Mouse (Mus musculus) heart, postnatal 0 days (tissue): ENCODE results near the gene Plekha4. TPM values are rescaled to one million over a fixed set of nuclear protein-coding genes. Genes with fewer than 3 reads are reported as not detected.

Experiments used
- ATAC-seq: fragments of 200-750 bp; cut with Nextera tagmentation; 2 replicates; pipeline ENCODE4 v1.8.0; 2017; ENCODE audit warnings: low read depth, moderate number of reproducible peaks, moderate library complexity; ENCODE audit not compliant: insufficient read depth
- DNase-seq: peaks from one replicate; pipeline ENCODE4 v3.0.0-alpha.2; 2016; ENCODE audit warnings: low spot score
- H3K27ac ChIP-seq: fragments of 300-500 bp; sonication (generic); 2 replicates; pipeline ENCODE4 v1.5.1; 2014; ENCODE audit warnings: low read depth, mild to moderate bottlenecking
- H3K27me3 ChIP-seq: fragments of 300-500 bp; sonication (generic); 2 replicates; pipeline ENCODE4 v1.6.1; 2014; ENCODE audit warnings: low read length, mixed read lengths; ENCODE audit not compliant: control insufficient read depth, insufficient read depth
- H3K36me3 ChIP-seq: fragments of 300-500 bp; sonication (generic); replicated peaks from 2 replicates; pipeline ENCODE4 v1.6.1; 2014; ENCODE audit warnings: low read length, mixed read lengths; ENCODE audit not compliant: control insufficient read depth, insufficient read depth
- H3K4me1 ChIP-seq: fragments of 300-500 bp; sonication (generic); 2 replicates; pipeline ENCODE4 v1.6.1; 2014; ENCODE audit warnings: antibody characterized with exemption; ENCODE audit not compliant: control insufficient read depth, insufficient read depth
- H3K4me2 ChIP-seq: fragments of 300-500 bp; sonication (generic); 2 replicates; pipeline ENCODE4 v1.6.1; 2014; ENCODE audit warnings: low read depth, mild to moderate bottlenecking, low read length, moderate library complexity
- H3K4me3 ChIP-seq: fragments of 300-500 bp; sonication (generic); 2 replicates; pipeline ENCODE4 v1.5.1; 2014; ENCODE audit warnings: low read depth, low read length
- H3K9ac ChIP-seq: fragments of 300-500 bp; sonication (generic); replicated peaks from 2 replicates; pipeline ENCODE4 v1.6.1; 2014; ENCODE audit warnings: low read depth, low read length, mixed read lengths
- H3K9me3 ChIP-seq: fragments of 300-500 bp; sonication (generic); replicated peaks from 2 replicates; pipeline ENCODE4 v1.6.1; 2016; ENCODE audit warnings: low read length; ENCODE audit not compliant: control insufficient read depth
- CTCF ChIP-seq: IDR thresholded peaks from 2 replicates; pipeline ENCODE4 v1.5.1; 2016; ENCODE audit warnings: antibody characterized with exemption, control low read depth, low read depth
- EP300 ChIP-seq: IDR thresholded peaks from 2 replicates; pipeline ENCODE4 v1.6.1; 2016; ENCODE audit warnings: antibody characterized with exemption, low read depth
- WGBS: fragments of 180-500 bp; shearing (Covaris S2); extraction: QIAGEN DNeasy Blood & Tissue Kit; methylation state at CpG from one replicate; pipeline ENCODE4 v1.1.7; 2014; 5-methylcytosine and 5-hydroxymethylcytosine counted together
- polyA plus RNA-seq: library from polyadenylated mRNA; unstranded; fragments of >200 nt; fragmentation: Nextera tagmentation; extraction: Ambion mirVana; gene quantifications from 2 replicates; pipeline ENCODE4 v1.2.1, GENCODE M21; 2015
- total RNA-seq: library from RNA; depleted of rRNA; stranded (reverse); fragments of >200 nt; gene quantifications from 2 replicates; pipeline ENCODE4 v1.2.3, GENCODE M21; 2014; ENCODE audit warnings: low replicate concordance

Gene Plekha4
- total and polyA plus RNA-seq, 2 experiments from 2014 or later = 0.78 to 1.3 TPM

DNA sequence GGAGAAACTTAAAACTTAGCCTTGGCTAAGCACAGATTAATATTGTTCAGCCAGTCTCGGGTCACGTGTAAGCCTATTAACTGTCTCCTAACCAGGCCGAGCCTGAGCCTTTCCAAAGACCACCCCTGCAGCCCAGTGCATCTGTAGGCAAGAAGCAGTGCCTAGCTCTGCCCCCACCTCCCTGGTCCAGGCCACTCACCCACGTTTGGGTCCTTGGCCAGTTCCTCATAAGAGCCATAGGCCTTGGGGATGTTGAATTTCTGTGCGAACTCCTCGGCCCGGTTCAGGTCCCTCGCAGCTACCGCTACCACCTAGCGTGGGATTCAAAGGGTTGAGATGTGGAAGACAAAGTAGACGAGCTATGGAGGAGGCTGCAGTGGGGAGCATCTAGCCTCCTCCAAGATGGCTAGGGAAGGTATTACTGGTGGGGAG lies 38.3 kb upstream of the Plekha4 start:
- no peak overlapping the region for H3K9ac ChIP-seq
- ATAC-seq (no peak), DNase-seq (no peak)
- no peak overlapping the region for H3K27ac ChIP-seq
- H3K4me3 ChIP-seq = peak overlapping the region; percentile 49
- peaks cover 7% of the 10 kb centered on the region; the same call in 1 of the 2 replicates for H3K4me1 ChIP-seq
- peaks cover under 1% of the 10 kb centered on the region for H3K36me3 ChIP-seq
- H3K9me3 ChIP-seq = no peaks in the 10 kb centered on the region
- H3K27me3 ChIP-seq = no peaks in the 10 kb centered on the region
- WGBS = 57% methylated on average over 11 of the region's 11 CpGs
- peak overlapping the region; percentile 69 for H3K4me2 ChIP-seq
- TF ChIP-seq EP300 = no peak
- TF ChIP-seq CTCF = no peak

DNA sequence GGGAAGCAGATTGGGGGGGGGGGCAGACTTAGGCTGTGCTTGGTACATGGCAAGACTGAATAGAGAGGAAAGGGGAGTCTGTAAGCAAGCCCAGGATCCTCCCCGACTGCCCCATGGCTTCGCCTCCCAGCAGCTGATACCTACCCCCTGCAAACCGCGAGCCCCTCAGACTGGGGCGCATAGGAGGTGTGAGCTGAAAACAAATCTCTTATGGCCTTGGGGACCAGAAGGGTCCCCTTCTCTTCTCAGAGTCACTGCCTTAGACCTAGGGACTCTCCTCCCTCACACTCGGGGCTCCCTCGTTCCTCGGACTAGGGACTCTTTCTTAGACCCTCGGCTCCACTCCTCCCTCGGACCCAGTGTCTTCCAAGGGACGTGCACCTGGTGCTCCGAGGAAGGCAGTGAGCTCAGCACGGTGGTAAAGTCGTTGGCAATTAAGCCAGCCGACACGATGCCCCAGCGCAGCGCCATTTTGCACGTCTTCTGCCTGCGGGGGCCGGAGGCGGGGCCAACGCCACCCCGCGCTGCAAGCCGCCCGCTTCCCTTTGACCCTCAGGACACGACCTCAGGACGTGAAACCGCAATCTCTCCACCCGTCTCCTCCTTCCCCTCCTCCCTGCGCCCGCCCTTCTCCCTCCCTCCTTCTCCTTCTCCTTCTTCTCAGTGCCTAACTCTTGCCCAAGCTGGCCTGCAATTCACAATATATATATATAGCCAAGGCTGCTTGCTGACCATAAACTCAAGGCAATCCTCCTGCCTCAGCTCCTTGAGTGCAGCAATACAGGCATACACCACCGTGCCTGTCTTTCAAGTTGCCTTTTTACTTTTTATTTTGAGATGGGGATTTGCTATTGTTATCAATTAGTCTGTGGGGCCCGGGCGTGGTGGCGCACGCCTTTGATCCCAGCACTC lies 37.6 kb upstream of the Plekha4 start, which contains the start of gene Dhdh:
Gene Dhdh, minus strand, starts transcription at position 513 of the 912 bp plus-strand sequence.
- Histone ChIP-seq H3K27me3 (no peaks in the 10 kb centered on the region), H3K4me2 (peak within 1 kb of the TSS; percentile 69), H3K9ac (peak within 1 kb of the TSS; percentile 59), H3K9me3 (no peaks in the 10 kb centered on the region), H3K4me1 (peaks cover 11% of the 10 kb centered on the region; the same call in 1 of the 2 replicates), H3K36me3 (peaks cover 7% of the 10 kb centered on the region), H3K27ac (peak within 1 kb of the TSS; percentile 18), H3K4me3 (peak within 1 kb of the TSS; percentile 49)
- WGBS = 11% methylated on average over 38 of the region's 38 CpGs
- TF ChIP-seq EP300 = no peak
- no peak for TF ChIP-seq CTCF
- no peak for DNase-seq
- peak; percentile 55 for ATAC-seq

GRCm38 (mm10) chr7:45489578-45489977 lies 36.6 kb upstream of the Plekha4 start:
- no peaks in the 10 kb centered on the region for H3K9me3 ChIP-seq
- ATAC-seq = no peak
- H3K9ac ChIP-seq = no peak overlapping the region
- H3K27ac ChIP-seq = no peak overlapping the region
- DNase-seq = no peak
- no peak overlapping the region for H3K4me3 ChIP-seq
- no peak overlapping the region for H3K4me2 ChIP-seq
- no peak for TF ChIP-seq EP300
- no peak for TF ChIP-seq CTCF
- H3K4me1 ChIP-seq = peaks cover 11% of the 10 kb centered on the region; the same call in 1 of the 2 replicates
- H3K36me3 ChIP-seq = peaks cover 17% of the 10 kb centered on the region
- 68% methylated on average over 7 of the region's 7 CpGs for WGBS
- no peaks in the 10 kb centered on the region for H3K27me3 ChIP-seq

- WGBS = 38% methylated on average over 9 of the region's 9 CpGs
- peaks cover 29% of the 10 kb centered on the region for H3K36me3 ChIP-seq
- H3K27ac ChIP-seq = no peak overlapping the region
- TF ChIP-seq EP300 (no peak), CTCF (no peak)
- peaks cover 11% of the 10 kb centered on the region; the same call in 1 of the 2 replicates for H3K4me1 ChIP-seq
- H3K4me2 ChIP-seq = no peak overlapping the region
- no peak for DNase-seq
- H3K27me3 ChIP-seq = no peaks in the 10 kb centered on the region
- H3K9me3 ChIP-seq = no peaks in the 10 kb centered on the region
- H3K4me3 ChIP-seq = no peak overlapping the region
- 0 out of 2 replicates have a peak, but pooled peaks have one; percentile 15 for ATAC-seq
- no peak overlapping the region for H3K9ac ChIP-seq
Measured at GRCm38 (mm10) chr7:45490822-45491221, 35.3 kb upstream of the Plekha4 start.

GRCm38 (mm10) chr7:45491264-45491663 lies 34.9 kb upstream of the Plekha4 start:
- TF ChIP-seq CTCF = no peak
- TF ChIP-seq EP300 = no peak
- no peak overlapping the region for H3K9ac ChIP-seq
- H3K4me3 ChIP-seq = no peak overlapping the region
- no peaks in the 10 kb centered on the region for H3K9me3 ChIP-seq
- no peak overlapping the region for H3K27ac ChIP-seq
- no peaks in the 10 kb centered on the region for H3K27me3 ChIP-seq
- no peak overlapping the region for H3K4me2 ChIP-seq
- 27% methylated on average over 3 of the region's 3 CpGs for WGBS
- ATAC-seq (no peak), DNase-seq (no peak)
- peaks cover 11% of the 10 kb centered on the region; the same call in 1 of the 2 replicates for H3K4me1 ChIP-seq
- peaks cover 29% of the 10 kb centered on the region for H3K36me3 ChIP-seq
